Mouse (Mus musculus): ENCODE data around the gene Cadm1.

DNA sequence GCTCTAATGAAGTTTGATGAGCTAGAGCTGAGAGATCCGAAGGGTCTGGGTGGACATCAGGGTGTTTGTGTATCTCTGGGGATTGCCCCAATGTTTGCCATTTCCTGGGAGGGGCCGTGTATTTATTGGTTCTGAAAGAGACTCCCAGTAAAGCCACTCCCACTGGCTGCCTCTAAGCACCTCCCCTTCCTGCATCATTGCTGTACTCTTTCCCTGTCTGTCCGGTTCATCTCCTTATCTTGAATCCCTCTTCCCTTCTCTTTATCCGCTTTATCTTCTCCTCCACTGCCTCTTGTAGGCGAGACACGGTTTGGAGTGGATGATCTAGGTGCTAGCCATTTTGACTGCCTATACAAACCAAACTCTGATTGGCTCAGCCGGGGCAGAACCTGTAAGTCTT lies 41.5 kb downstream of the Cadm1 start:
- TF ChIP-seq POLR2A (IDR thresholded peaks at IDR 0.05; ENCODE audit: low read depth, low read length) = no peak
- no peak for TF ChIP-seq CTCF (conservative IDR thresholded peaks at IDR 0.05; ENCODE audit: insufficient read depth, insufficient read length, low read depth, low read length)

All from kidney, adult 2 months (tissue).